Mouse (Mus musculus): ENCODE results near the gene Atp2a1. TPM values are rescaled to one million over a fixed set of nuclear protein-coding genes. Genes with fewer than 3 reads are reported as not detected.
A peak's percentile ranks its signal among the peaks of the same experiment; 100 is the strongest.

The Atp2a1 gene
- total RNA-seq, 2 experiments from 2014 or later: 189 to 579 TPM

DNA sequence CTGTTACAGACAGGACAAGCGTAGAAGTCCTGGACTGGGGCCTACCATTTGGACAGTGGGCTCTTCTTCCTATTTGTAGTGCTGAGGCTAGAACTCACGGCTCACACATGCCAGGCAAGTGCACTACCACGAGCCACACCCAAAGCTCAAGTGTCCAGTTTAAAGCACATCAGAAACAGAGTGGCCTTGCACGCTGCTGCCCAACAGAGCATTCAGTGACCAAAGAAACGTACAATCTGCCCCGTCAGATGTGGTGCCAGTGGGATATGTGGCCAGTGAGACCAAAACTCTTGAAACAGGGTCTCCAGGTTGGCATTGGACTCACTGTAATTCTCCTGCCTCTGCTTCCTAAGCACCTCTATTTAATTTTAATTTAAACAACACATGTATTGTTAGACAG is 12.3 kb downstream of the Atp2a1 start:
- no peak for DNase-seq

DNA sequence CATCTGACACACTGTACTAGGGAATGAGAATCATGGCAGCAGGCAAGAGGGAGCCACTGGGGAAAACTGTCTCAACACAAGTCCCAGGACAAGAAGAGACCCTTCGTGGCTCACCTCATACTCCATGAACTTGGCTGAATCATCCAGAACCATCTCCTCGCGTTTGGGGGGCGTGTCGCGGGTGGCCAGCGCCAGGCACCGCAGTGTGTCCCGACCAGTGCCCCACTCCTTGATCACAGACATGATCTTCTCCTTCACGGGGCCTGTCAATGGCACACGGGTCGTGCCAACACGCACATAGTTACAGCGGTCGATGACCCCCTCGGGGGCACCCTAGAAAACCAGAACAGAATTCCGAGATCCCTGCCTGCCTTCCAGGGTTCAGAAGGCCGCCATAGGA is 12.9 kb downstream of the Atp2a1 start:
- DNase-seq: no peak

DNA sequence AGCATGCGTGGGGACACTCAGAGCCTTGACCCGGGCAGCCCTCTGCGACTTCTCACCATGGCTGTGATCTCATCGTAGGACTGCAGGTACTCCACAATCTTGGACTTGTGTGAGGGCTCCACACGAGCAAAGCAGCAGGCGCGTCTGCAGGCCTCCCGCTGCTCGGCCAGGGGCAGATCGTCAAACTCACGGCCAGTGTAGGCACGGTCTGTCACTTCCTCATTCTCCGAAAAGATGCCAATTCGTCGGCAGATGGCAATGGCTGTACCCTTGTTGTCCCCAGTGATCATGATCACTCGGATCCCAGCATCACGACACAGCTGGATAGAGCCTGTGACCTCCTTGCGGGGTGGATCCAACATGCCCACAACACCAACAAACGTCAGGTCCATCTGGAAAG is 14.4 kb downstream of the Atp2a1 start:
- no peak for DNase-seq

DNA sequence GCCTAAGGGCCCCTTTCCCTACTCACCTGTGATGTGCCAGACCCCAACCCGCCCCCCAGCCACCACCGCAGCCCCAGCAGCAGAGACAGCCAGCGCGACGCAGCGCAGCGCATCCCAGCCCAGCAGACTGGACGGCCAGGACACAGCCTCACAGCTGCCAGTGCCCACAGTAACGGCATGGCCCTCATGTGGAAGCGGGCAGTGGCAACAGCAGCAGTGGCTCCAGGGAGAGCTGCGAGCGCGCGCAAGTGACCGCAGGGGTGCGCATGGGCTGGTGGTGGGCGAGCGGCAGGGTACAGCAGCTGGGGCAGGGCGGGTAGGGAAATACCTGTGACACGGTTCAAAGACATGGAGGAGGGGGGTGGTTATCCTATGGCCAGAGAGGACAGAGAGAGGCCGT is 16.7 kb downstream of the Atp2a1 start:
- no peak for DNase-seq

DNA sequence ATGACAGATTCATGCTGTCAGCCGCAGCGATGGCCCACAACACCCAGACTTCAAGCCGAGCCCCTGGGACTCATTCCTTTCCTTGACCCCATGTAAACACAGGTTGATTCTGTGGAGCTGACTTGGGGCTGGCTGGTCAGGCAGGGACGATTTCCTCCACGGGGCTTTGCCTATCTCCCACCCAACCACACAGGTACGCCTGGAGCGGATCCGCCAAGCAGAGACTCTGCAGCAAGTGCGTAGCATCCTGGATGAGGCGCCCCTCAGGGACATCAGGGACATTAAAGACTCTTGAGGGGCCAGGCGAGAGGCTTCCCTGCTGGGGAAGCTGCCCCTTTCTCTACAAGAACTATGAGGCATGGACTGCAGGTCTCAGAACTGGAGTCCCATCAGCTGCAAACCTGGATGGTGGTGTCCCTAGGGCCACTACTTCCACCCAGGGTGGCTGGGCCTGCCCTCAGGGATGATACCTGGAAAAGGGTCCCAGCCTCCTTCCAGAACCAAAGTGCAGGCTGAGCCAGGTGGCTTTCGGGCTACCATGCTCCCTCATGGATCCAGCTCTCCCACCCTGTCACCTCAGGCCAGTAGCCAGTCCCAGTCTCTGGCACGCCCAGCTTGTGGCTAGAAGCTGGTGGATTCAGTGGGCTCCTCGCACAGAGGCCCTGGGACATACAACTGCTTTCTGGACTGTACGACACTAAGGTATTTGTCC is 17.6 kb downstream of the Atp2a1 start:
- no peak for DNase-seq

DNA sequence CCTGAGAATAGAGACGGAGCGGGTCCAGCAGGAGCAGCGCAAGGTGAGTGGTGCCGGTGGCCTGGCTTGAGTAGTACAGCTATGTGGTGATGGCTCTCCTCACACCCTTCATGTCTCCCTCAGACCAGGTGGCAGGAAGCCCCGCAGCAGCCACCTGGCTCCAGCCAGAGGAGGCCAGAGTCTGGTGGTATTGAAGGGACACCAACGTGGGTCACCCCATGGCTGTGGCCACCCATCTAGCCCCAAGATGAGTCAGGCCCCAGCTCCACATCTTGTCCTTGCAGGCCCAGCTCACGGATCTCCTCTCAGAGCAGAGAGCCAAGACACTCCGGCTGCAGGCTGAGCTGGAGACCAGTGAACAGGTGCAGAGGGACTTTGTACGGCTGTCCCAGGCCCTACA is 18.4 kb downstream of the Atp2a1 start:
- no peak for DNase-seq

DNA sequence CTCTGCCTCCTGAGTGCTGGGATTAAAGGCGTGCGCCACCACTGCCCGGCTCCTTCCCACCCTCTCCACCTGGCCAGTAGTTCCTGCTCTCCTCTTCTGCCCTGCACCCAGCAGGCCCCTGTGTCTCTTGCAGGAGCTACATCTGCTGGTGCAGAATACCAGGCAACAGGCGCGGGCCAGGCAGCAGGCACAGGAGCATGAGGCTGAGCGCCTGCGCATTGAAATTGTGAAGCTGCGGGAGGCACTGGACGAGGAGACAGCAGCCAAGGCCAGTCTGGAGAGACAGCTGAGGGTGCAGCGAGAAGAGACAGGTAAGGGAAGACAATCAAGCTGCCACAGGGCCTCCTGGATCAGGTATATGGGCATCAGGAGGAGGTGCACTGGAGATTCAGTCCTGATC is 18.9 kb downstream of the Atp2a1 start:
- DNase-seq: no peak

DNA sequence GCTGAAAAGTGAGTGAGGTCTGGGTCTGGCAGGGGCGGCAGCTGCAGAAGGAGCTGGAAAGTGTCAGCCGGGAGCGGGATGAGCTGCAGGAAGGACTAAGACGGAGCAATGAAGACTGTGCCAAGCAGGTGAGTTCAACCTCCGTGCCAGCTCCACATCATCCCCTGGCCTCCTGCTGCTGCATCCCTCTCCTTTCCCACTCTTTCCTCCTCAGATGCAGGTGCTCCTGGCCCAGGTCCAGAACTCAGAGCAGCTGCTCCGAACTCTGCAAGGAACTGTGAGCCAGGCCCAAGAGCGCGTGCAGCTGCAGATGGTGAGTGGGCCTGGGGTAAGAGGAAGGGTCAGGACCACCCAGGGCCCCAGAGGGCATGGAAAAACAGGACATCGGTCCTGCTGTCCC is 22.8 kb downstream of the Atp2a1 start:
- DNase-seq: no peak

DNA sequence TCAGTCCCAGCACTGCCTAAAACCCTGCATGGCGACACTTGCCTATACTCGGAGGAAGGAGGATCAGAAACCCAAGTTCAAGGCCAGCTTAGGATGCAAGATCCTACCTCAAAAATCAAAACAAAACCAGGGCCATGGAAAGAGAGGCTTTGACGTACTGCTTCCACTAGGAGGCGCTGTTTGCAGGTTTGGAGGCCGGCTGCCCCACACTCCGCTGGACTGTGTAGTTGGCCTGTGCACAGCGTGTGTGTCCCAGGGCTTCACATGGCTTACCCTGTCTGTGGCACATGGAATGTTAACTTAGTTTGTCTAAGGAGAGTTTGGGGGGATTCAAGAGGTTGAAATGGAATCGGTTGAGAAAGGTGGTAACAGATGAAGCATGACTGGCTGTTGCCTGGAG is 26.1 kb downstream of the Atp2a1 start:
- peak; percentile 81 for DNase-seq

DNA sequence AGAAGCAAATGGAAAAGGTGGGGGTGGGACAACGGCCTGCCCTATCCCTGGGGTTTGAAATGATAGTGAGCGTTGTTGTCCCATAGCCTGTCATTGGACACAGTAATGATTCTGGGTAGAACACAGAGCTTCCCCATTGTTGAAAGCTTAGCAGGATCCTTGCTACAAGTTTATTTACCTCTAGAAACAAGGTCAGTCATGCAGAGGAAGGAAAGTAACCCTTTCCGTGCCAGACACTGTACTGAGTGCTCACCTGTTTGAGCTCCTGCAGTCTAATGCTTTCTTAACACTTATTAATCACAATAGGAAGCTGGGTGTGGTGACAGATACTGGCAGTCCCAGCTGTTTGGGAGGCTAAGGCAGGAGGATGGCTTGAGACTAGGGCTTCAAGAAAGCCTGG is 27.1 kb downstream of the Atp2a1 start:
- no peak for DNase-seq

DNA sequence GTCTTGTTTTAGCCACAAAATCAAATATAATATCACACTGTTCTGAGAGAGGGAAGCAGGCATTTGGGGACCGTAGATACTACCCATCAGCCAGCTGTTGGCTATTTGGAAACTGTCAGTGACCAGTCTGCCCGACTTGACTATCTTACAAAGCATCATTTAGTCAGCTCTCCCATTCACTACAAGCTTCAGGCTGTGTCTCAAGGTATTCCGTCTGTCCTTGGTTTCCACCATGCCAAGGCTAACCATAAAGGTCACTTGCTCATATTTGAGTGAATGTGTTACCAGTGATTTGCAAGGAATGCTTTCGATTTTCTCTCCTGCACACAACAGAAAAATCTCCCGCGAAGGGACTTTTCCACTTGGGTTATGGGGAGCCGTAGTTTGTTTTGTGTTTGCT is 28.2 kb downstream of the Atp2a1 start:
- peak; percentile 39 for DNase-seq

DNA sequence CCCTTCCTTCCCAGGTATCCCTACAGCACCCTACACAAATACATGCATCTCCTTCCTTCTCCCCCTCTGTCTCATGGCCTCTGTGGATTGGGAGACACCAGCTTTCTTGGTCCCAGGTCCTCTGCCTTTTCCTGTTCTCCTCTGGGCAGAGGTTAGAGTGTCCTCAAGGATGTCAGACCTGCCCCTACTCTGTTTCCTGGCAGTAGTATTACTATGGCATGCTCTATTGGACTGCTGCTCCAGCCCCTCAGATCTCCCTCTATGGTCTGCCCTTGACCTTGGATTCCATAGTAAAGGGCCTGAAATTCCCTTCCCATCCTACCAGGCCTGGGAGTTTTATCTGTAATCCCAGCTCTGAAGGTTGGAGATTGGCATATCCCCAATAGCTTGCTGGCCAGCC is 32.7 kb downstream of the Atp2a1 start:
- no peak for DNase-seq

DNA sequence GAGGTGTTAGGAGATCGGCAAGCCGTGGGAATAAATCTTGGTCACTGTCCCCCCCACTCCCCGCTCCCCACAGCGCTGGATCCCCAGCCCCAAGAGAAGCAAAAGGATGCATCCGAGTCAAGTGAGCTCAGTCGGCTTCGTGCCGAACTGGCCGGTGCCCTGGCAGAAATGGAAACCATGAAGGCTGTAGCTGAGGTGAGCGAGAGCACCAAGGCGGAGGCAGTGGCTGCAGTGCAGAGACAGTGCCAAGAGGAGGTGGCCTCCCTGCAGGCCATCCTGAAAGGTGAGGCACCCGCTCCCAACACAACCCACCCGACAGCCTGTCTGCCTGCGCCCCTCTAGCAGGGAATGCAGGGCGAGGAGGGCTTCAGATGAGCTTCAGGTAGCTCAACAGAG is 33.4 kb downstream of the Atp2a1 start:
- DNase-seq: no peak

DNA sequence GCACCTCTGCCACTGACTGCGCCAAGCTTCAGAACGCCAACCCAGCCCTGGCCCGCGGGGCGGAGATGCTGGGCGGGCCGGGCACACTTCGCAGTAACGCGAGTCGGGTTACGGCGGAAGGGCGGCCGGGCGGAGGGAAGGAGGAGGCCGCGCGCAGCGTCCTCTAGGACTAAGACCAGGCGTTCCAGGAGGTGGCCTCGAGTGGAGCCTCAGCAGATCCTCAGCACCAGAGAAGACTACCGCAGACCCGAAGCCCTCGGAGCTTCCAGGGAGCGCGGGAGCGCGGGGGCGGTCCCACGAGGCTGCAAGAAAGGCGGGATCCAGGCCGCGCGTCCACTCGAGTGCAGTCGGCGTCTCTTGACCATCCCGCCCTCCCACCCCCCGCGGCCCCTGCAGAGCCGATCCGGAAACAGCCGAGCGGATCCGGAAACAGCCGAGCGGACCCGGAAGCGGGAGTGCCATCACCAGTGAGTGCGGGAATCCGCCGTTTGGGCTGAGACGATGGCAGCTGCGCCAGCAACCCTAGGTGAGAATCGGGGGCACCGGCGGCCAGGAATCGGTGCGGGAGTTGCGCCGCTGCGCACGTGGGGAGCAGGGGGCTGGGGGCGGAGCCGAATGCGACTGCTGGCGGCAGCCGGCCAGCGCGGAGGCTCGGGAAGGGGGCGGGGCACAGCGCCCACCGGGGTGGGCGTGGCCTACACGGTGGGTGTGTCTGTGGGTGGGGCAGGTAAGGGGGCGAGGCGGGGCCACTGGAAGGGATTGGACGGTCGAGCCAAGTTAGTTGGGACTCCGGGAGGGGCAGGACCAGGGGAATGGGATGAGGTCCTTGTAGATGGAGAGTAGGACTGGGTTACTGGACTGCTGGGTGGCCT is 34.0 kb downstream of the Atp2a1 start, which contains the start of gene Rabep2:
Rabep2 (plus strand) TSS at position 129 of the 872 bp plus-strand sequence.
- DNase-seq: peak; percentile 99

DNA sequence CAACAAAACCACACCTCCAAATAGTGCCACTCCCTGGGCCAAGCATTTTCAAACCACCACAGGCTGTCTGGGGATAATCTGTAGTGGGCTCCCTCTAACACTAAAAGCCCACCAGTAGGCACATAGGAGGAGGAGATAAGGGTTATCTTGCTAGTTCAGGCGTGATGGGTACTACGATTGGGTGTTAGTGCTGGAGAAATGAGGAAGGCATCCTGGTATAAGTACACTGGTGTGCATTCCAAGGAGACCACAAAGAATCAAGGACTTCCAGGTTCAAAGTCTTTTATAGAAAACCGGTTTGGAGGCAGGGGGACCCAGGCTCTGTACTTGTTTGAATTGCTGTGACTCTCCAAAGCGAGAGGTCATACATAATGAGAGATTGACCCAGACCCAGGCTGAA is 34.8 kb downstream of the Atp2a1 start:
- no peak for DNase-seq

DNA sequence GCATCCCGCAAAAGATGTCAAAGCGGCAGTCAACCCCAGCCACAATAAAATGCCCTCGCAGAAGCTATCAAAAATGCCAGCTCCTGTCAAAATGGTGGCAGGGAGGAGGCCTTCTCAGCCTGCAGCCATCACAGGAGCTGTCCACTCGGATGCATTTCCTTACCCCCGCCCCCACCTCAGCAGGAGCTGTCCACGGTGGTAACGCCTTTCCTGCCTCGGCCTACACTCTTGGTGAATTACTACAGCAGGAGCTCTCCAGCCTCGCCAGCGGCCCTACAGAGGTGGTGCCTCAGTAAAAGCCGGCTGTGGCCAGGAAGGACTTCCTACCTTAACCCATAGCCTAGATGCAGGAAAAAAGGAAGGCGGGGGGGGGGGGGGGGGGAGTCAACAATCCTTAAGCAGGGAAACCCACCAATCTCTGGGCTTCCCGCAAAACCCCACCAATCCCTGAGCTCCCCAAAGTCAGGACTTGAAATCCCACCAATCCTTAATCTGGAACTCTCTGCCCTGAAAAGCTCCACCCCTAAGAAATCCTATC is 35.5 kb downstream of the Atp2a1 start:
- no peak for DNase-seq

DNA sequence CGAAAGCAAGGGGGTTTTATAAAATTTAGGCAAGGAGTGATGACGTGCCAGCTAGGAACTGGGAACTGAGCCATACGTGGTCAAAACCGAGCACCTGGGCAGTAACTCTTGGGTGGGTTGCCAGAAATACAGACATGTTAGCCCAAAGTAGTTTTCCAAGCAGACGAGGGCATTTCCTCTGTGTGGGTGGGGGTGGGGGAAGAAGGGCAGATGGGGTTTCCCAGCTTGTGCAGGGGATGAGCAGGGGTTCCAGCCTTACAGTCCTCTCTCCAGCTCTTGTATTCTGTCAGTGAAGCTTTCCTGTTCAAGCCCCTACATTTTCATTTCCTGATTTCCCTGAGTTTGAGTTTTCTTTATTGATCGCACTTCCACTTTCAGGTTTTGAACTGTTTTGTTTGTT is 38.7 kb downstream of the Atp2a1 start:
- DNase-seq: no peak

DNA sequence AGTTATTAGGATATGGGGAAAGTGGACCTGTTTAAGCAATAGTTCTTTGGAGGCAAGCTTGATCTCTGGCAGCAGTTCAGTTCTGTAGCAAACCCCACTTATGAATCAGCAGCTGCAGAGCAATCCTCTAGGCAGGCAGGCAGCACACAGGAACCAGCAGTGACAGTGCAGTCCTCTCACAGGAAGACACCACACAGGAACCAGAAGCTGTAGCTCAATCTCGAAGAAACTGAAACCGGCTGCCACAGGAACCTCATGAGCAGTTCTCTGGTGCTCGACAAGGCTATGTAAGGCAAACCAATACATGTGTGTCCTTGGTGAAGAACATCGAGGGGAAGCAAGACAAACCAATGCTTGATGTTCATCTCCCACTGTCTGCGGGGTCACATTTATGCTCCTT is 41.2 kb downstream of the Atp2a1 start:
- no peak for DNase-seq

DNA sequence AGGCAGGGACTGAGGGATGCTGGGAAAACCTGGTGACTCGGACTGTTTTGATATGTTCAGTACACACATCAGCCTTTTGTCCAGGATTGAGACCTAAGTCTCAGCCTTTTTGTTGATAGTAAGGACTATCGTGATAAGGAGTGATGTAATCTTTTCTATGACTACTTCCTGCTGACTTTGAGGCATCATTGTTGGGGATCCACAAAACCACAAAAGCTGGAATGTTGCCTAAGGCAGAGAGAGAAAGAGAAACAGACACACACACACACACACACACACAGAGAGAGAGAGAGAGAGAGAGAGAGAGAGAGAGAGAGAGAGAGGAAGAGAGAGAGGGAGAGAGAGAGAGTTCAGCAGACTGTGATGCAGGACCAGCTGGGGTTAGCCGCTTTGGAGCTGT is 44.4 kb downstream of the Atp2a1 start:
- no peak for DNase-seq

DNA sequence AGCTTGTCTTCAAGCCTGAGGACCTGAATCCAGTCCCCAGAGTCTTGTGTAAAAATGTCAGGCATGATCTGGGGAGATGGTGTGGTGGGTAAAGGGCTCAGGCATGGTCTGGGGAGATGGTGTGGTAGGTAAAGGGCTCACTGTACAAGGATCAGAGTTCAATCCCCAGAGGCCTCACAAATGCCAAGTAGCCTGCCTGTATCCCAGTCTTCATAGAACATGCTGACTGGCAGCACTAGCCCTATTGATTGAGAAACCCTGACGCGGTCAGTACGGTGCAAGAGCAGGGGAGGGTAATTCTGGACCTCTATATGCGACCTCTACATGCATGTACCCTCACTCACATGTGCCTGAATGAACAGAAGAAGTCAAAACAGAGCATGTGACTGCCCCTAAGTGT is 45.3 kb downstream of the Atp2a1 start:
- DNase-seq: peak; percentile 25

DNA sequence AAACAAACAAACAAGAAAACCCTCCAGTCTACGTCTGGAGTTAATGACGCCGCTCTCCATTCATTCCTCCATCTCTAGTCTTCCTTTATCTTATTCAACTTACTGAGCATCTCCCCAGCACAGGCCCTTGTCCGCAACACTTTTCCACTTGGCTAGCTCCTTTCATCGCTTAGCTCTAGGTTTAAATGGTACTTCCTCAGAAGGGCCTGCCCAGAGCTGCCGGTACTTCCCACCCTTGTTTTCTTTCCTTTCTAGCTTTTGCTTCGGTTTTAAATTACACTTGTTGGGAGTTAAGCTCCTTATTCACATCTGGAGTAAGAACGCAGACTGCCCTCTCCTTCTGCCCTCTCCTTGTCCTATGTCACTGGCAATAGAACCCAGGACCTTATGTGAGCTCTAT is 45.9 kb downstream of the Atp2a1 start:
- DNase-seq: no peak

DNA sequence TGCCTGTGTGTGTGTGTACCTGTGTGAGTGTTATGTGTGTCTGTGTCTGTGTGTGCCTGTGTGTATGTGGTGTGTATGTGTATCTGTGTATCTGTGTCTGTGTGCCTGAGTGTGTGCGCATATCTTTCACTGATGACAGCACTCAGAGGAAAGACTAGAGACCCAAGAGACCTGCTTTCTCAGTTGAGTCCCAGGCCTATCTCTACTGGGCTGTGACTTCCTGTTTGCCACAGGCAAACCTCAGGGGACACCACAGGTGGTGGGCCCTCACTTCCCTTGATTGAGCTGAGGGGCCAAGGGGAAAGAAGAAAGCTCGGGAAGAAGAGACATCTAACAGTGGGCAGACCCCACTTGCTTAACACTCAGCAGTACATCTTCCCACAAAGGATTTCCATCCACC is 46.3 kb downstream of the Atp2a1 start:
- no peak for DNase-seq

DNA sequence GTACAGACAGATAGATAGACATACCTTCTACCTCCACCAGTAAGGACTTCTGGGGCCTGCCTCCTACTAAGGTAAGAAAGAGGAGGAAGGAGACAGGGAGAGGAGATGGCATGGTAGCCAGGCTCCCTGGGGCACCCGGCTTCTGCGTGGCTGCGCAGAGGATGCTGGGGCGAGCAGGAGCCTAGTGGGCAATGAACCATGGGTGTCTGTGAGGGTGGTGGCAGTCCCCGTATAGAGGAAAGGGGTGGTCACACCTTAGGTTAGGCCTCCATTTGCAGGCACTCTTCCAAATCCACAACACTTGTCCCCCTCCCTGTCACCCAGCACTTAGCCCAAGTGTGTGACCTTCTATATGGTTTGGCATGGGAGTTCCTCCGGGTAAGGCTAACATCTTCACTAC is 48.2 kb downstream of the Atp2a1 start, which contains the start of gene Cd19:
Cd19 (minus strand) TSS at position 165 of the 400 bp plus-strand sequence.
- DNase-seq: no peak
